Mouse (Mus musculus) C2C12 (cell line): ENCODE results near the gene Lmf1.

Experiments
- CTCF ChIP-seq: IDR thresholded peaks from one replicate; pipeline ENCODE4 v1.5.1; 2011; ENCODE audit not compliant: control insufficient read depth, insufficient read depth, insufficient read length
- MAX ChIP-seq: IDR thresholded peaks from one replicate; pipeline ENCODE4 v1.6.1; 2011; ENCODE audit warnings: mild to moderate bottlenecking, control low read depth
- MYOG ChIP-seq: IDR thresholded peaks from one replicate; pipeline ENCODE4 v1.6.1; 2011; ENCODE audit not compliant: control insufficient read depth, insufficient read length; ENCODE audit errors: extremely low read depth
- USF1 ChIP-seq: IDR thresholded peaks from one replicate; pipeline ENCODE4 v1.6.1; 2011; ENCODE audit warnings: low read depth, mild to moderate bottlenecking, control low read depth, moderate library complexity

DNA sequence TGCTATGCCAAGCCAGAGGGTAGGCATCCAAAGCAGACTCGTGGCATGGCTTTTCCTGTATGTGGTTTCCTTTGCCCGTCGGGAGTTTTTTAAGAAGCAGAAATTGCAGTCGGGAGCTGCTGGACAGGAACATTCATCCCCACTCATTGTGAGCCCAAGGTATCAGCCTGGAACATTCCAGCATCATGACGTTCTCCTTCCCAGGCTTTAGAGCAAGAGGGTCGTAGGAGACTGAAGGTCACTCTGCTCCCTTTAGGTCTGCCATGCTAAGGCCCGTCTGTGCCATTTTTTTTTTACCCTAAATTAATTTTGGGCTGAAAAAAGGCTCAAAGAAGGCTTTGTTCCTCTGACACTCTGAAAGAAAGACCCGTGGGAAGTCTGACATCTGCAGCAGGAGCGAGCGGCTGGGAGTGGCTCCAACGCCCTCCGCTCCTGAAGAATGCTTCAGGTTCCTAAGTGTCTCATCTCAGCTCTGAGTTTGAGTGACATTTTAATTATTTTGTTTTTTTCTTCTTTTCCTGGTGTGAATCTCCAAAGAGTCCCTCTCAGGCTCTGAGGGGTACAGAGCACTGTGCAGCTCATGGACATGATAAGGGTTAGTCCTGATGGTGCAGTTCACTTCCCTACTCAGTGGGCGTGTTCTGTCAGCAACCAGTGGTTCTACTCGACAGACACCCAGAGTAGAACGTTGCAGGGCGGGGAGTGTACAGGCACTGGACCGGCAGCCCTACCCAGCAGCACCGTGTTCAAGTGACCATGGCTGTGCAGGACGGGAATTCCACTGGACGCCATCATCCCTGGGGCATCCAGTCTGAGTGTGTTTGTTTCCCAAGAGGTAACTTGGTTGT lies 47.5 kb downstream of the Lmf1 start:
- TF ChIP-seq CTCF (no peak), MAX (no peak), USF1 (no peak), MYOG (no peak)
